Mouse (Mus musculus): Measurements from ENCODE around the gene Tagln2. TPM values are rescaled to one million over a fixed set of nuclear protein-coding genes. Genes with fewer than 3 reads are reported as not detected.
A peak's percentile ranks its signal among the peaks of the same experiment; 100 is the strongest.

Tagln2 gene
- polyA plus RNA-seq (2015; fragmentation: Nextera tagmentation; extraction: Ambion mirVana) = 67.8 and 72.3 TPM in 2 replicates

DNA sequence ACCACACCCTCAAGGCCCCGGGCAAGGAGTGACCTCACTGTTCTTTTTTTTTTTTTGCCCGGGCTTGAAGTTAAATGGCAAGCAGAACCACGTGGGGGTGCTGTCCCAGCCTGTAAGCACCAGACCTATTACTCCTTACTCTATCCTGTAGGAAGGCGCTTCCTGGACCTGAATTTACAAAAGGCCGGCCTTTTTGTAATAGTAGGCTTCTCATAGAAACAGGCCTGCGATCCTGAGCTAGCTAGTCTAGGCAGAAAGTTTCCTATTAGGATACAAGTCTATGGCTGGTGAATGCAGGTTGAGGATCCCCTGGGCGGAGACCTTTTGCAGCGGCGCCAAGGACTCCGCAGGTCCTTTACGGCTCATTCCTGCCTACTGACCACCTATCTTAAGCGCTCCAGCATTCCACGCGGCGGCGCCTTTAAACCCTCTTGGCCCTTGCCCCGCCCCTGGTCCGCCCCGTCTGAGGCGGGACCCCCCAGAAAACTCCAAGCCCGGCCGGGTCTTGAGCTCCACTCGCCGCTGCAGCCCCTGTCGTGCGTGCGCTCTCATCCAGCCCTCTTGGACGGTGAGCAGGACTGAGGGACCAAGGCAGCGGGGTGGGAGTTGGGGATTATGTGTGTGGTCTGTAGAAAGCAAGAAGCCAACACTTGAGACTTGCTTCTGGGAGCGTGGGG, at the start of gene Tagln2:
Gene Tagln2, plus strand, starts transcription at position 283 of the 677 bp plus-strand sequence.
- peak; percentile 33 for ATAC-seq (ENCODE audit: low FRiP score)
- H3K9ac ChIP-seq = peak within 1 kb of the TSS; percentile 65
- peaks cover 62% of the 10 kb centered on the region for H3K27me3 ChIP-seq
- peak within 1 kb of the TSS; percentile 42 for H3K4me3 ChIP-seq
- no peaks in the 10 kb centered on the region for H3K9me3 ChIP-seq
- peaks cover 42% of the 10 kb centered on the region for H3K36me3 ChIP-seq
- peak within 1 kb of the TSS; percentile 56 for H3K4me2 ChIP-seq
- 2% methylated on average over 30 of the region's 30 CpGs for WGBS
- H3K27ac ChIP-seq = 0 out of 2 replicates have a peak within 1 kb of the TSS, but pooled peaks have one; percentile 12
- peaks cover 50% of the 10 kb centered on the region for H3K4me1 ChIP-seq (replicated peaks)

GRCm38 (mm10) chr1:172450226-172450625, 49.6 kb upstream of the Tagln2 start:
- ATAC-seq (ENCODE audit: low FRiP score) = no peak
- 34% methylated on average over 2 of the region's 2 CpGs for WGBS

GRCm38 (mm10) chr1:172450848-172451470, 48.9 kb upstream of the Tagln2 start:
- Histone ChIP-seq H3K4me1 (replicated peaks) (no peaks in the 10 kb centered on the region; the same call in 1 of the 2 replicates), H3K27me3 (no peaks in the 10 kb centered on the region), H3K4me3 (no peak overlapping the region), H3K27ac (no peak overlapping the region), H3K36me3 (no peaks in the 10 kb centered on the region), H3K9me3 (no peaks in the 10 kb centered on the region), H3K9ac (no peak overlapping the region), H3K4me2 (no peak overlapping the region)
- no peak for ATAC-seq (ENCODE audit: low FRiP score)
- 35% methylated on average over 17 of the region's 17 CpGs for WGBS

More at GRCm38 (mm10) chr1:172450226-172450625, 49.6 kb upstream of the Tagln2 start:
- Histone ChIP-seq H3K4me2 (no peak overlapping the region), H3K9me3 (no peaks in the 10 kb centered on the region), H3K27ac (no peak overlapping the region), H3K4me1 (replicated peaks) (no peaks in the 10 kb centered on the region; the same call in 1 of the 2 replicates), H3K4me3 (no peak overlapping the region), H3K9ac (no peak overlapping the region), H3K36me3 (no peaks in the 10 kb centered on the region), H3K27me3 (no peaks in the 10 kb centered on the region)

DNA sequence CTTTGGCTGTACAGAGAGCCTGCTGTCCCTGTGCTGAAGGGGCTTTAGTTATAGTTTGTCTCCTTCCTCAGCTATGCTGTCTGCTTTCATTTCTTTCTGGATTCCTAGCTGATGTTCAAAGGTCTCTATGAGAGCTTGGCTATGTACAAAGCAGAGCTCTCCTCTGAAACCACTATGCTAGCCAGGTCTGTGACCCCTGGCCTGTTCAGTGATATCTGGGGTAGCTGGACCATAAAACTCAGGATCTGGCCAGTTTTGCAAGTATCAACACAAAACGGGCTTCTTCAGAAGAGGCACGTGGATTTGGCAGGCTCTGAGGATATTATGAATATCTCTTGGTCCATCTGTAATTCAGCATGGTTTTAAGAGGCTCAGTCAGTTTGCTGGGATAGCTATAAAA, 46.9 kb upstream of the Tagln2 start:
- Histone ChIP-seq H3K9ac (no peak overlapping the region), H3K4me2 (no peak overlapping the region), H3K4me1 (replicated peaks) (no peaks in the 10 kb centered on the region; the same call in 1 of the 2 replicates), H3K27me3 (no peaks in the 10 kb centered on the region), H3K9me3 (no peaks in the 10 kb centered on the region), H3K36me3 (no peaks in the 10 kb centered on the region), H3K4me3 (no peak overlapping the region), H3K27ac (no peak overlapping the region)
- no peak for ATAC-seq (ENCODE audit: low FRiP score)
- WGBS = 84% methylated on average over 2 of the region's 2 CpGs

DNA sequence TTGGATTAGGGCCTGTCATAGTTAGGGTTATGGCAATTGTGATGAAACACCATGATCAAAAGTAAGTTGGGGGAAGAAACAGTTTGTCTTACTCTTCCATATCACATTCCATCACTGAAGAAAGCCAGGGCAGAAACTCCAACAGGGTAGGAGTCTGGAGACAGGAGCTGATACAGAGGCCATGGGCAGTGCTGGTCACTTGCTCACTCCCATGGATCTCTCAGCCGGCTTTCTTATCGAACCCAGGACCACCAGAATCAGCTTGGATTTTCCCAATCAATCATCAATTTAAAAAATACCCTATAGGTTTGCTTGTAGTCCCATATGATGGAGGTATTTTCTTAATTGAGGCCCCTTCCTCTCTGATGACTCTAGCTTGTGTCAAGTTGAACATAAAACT, 46.0 kb upstream of the Tagln2 start:
- H3K4me3 ChIP-seq = no peak overlapping the region

GRCm38 (mm10) chr1:172455416-172455815, 44.4 kb upstream of the Tagln2 start:
- no peaks in the 10 kb centered on the region for H3K9me3 ChIP-seq
- H3K27me3 ChIP-seq = no peaks in the 10 kb centered on the region
- no peak overlapping the region for H3K4me2 ChIP-seq
- H3K36me3 ChIP-seq = no peaks in the 10 kb centered on the region
- 15% methylated on average over 4 of the region's 4 CpGs for WGBS
- H3K4me1 ChIP-seq (replicated peaks) = no peaks in the 10 kb centered on the region; the same call in 1 of the 2 replicates
- H3K4me3 ChIP-seq = no peak overlapping the region
- no peak for ATAC-seq (ENCODE audit: low FRiP score)
- H3K9ac ChIP-seq = no peak overlapping the region
- H3K27ac ChIP-seq = no peak overlapping the region

More for the DNA sequence above, 46.0 kb upstream of the Tagln2 start:
- WGBS = 90% methylated on average over 2 of the region's 2 CpGs
- Histone ChIP-seq H3K36me3 (no peaks in the 10 kb centered on the region), H3K9ac (no peak overlapping the region), H3K4me1 (replicated peaks) (no peaks in the 10 kb centered on the region; the same call in 1 of the 2 replicates), H3K9me3 (no peaks in the 10 kb centered on the region), H3K4me2 (no peak overlapping the region), H3K27ac (no peak overlapping the region), H3K27me3 (no peaks in the 10 kb centered on the region)
- ATAC-seq (ENCODE audit: low FRiP score) = no peak

DNA sequence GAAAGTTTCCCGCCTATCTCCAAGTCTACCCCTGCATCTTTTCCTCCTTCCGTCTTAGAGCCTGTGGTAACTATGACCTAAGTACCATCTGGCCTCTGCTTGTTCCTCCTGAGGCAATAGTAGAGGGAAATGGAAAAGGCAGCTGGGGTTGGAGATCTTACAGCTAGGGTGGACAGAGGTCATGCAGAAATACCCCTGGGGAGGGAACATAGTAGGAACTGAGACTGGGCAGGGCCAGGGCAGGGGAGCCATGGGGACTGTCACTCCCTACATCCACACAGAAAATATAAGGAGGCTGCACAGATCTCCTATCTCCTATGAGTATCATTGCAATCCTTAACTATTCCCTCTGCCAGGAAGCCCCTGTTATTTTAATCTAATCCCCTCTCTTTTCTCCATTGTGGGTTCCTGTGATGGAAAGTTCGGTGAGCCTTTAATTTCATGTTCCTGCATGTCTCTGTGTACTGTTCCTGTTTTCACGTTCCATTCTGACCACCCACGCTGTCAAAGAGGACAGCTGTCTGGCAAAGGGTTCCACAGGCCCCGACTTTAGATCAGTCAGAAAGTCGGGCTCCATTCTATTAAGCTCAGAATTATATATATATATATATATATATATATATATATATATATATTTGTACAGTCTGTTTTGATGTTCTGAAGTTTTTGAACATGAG, 43.7 kb upstream of the Tagln2 start:
- Histone ChIP-seq H3K4me2 (no peak overlapping the region), H3K4me1 (replicated peaks) (no peaks in the 10 kb centered on the region), H3K4me3 (no peak overlapping the region), H3K9me3 (no peaks in the 10 kb centered on the region), H3K9ac (no peak overlapping the region), H3K27me3 (no peaks in the 10 kb centered on the region), H3K36me3 (no peaks in the 10 kb centered on the region), H3K27ac (no peak overlapping the region)
- 80% methylated on average over 7 of the region's 7 CpGs for WGBS
- no peak for ATAC-seq (ENCODE audit: low FRiP score)

DNA sequence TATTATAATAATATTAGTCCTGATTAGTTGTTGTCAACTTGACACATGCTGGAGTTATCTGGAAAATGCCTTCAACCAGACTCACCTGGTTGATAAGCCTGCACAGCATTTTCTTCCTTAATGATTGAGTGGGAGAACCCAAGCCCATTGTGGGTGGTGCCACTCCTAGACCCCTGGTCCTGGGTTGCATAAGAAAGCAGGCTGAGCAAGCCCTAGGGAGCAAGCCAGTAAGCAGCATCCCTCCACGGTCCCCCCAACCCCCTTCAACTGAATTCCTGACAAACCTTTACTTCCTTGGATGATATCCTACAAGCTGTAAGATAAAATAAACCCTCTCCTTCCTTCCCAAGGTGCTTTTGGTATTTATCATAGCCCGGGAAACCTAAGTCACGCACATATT, 42.7 kb upstream of the Tagln2 start:
- WGBS = 96% methylated on average over 3 of the region's 3 CpGs
- Histone ChIP-seq H3K36me3 (no peaks in the 10 kb centered on the region), H3K9me3 (no peaks in the 10 kb centered on the region), H3K4me1 (replicated peaks) (no peaks in the 10 kb centered on the region), H3K9ac (no peak overlapping the region), H3K27ac (no peak overlapping the region), H3K4me3 (no peak overlapping the region), H3K27me3 (no peaks in the 10 kb centered on the region), H3K4me2 (no peak overlapping the region)
- ATAC-seq (ENCODE audit: low FRiP score) = no peak

DNA sequence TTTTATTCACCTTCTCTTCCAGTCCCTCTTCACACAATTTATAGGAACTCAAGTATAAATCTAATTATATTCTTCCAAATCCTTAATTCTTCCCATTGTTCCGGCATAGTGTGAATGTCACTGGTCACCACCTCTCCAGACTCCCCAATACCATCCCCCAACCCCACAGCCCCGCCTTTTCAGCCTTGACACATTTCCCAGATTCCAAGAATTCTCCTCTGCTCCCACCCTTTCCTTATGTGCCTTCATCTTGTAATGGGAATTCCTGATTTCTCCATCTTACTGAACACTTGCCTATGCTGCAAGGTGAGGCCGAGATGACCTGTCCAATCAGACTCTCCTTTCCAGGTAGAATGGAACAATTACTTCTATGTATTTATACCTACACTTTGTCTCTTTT, 41.8 kb upstream of the Tagln2 start:
- no peaks in the 10 kb centered on the region for H3K36me3 ChIP-seq
- no peak for ATAC-seq (ENCODE audit: low FRiP score)
- no peak overlapping the region for H3K9ac ChIP-seq
- H3K4me3 ChIP-seq = no peak overlapping the region
- no peaks in the 10 kb centered on the region for H3K4me1 ChIP-seq (replicated peaks)
- 84% methylated on average over 3 of the region's 3 CpGs for WGBS
- no peaks in the 10 kb centered on the region for H3K9me3 ChIP-seq
- H3K27ac ChIP-seq = no peak overlapping the region
- H3K27me3 ChIP-seq = no peaks in the 10 kb centered on the region
- no peak overlapping the region for H3K4me2 ChIP-seq

- Histone ChIP-seq H3K36me3 (no peaks in the 10 kb centered on the region), H3K9ac (no peak overlapping the region), H3K4me3 (no peak overlapping the region), H3K4me1 (replicated peaks) (no peaks in the 10 kb centered on the region), H3K27ac (no peak overlapping the region), H3K27me3 (no peaks in the 10 kb centered on the region), H3K9me3 (no peaks in the 10 kb centered on the region), H3K4me2 (no peak overlapping the region)
- ATAC-seq (ENCODE audit: low FRiP score) = no peak
- 76% methylated on average over 2 of the region's 2 CpGs for WGBS
Measured at GRCm38 (mm10) chr1:172461602-172462001, 38.2 kb upstream of the Tagln2 start.

DNA sequence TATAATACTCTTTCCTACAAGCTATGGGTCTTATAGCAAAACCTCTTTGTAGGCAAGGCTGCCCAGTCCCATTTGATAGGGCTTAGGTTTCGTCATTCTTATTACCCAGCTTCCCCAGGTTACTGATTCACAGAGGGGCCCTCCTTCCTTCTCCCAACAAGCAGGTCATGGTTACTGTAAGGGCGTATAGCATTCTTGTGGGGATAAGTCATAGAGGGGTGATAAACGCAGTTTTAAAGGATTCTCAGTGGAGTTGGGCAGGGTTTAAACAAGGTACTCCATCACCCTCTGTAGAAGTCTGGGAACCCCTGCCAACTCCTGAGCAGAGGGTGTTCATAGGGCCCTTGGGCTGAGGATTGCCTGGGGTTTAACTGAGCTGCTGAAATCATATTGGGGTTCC, 37.3 kb upstream of the Tagln2 start:
- H3K27me3 ChIP-seq = no peaks in the 10 kb centered on the region
- no peak overlapping the region for H3K4me3 ChIP-seq
- ATAC-seq (ENCODE audit: low FRiP score) = no peak
- 86% methylated on average over 3 of the region's 3 CpGs for WGBS
- no peak overlapping the region for H3K4me2 ChIP-seq
- H3K27ac ChIP-seq = no peak overlapping the region
- no peaks in the 10 kb centered on the region for H3K36me3 ChIP-seq
- H3K9me3 ChIP-seq = no peaks in the 10 kb centered on the region
- H3K9ac ChIP-seq = no peak overlapping the region
- no peaks in the 10 kb centered on the region for H3K4me1 ChIP-seq (replicated peaks)
